ENCODE assay signal across 7 mouse cellular contexts in the genomic region with DNA sequence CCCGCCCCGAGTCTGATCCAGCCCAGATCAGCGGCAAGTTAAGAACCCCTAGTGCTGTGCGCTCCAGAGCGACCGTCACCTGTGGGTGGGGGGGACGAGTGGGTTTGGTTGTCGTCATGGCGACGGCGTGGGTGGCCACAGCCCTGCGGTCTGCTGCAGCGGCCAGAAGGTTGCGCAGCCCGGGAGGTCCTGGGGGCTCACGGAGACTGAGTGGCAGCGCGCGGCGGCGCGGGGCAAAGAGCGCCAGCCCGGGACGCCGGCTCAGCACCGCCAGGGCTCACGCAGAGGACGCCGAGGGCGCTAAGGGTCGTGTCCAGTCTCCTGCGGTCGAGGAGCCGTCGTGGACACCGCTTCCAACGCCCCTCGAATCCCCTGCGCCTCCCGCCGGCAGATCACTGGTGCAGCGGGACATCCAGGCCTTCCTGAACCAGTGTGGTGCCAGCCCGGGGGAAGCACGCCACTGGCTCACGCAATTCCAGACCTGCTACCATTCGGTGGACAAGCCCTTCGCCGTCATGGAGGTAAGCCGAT. TPM values are rescaled to one million over a fixed set of nuclear protein-coding genes. Genes with fewer than 3 reads are reported as not detected.
A peak's percentile ranks its signal among the peaks of the same experiment; 100 is the strongest.
DNase-seq lines count a peak whose midpoint lies in the region; ATAC-seq and TF ChIP-seq lines count a peak whose summit lies in the region.

A gene (plus strand): TSS at position 43 of the 531 bp plus-strand sequence.

- TF ChIP-seq CTCF in E14TG2a.4 (conservative IDR thresholded peaks at IDR 0.05; ENCODE audit: low read length) = no peak
- TF ChIP-seq CTCF in ES-Bruce4 (IDR thresholded peaks at IDR 0.05; ENCODE audit: low read depth, low read length) = no peak
- TF ChIP-seq CTCF in liver, embryonic 14.5 days (IDR thresholded peaks at IDR 0.05; ENCODE audit: low read depth) = no peak

- TF ChIP-seq POLR2A in ES-Bruce4 (IDR thresholded peaks at IDR 0.05; ENCODE audit: insufficient read depth, low read length) = no peak

- no peak for ATAC-seq in forebrain, embryonic 14.5 days
- peak; percentile 8 for ATAC-seq in liver, embryonic 14.5 days (ENCODE audit: insufficient read depth)

- H3K4me2 ChIP-seq in forebrain, embryonic 14.5 days (ENCODE audit: low read length) = peak within 1 kb of the TSS; percentile 31
- peak within 1 kb of the TSS; percentile 66 for H3K4me2 ChIP-seq in liver, embryonic 14.5 days (ENCODE audit: low read depth)

- H3K27ac ChIP-seq in ES-Bruce4 (ENCODE audit: insufficient read depth, low read length) = no peak within 1 kb of the TSS
- H3K27ac ChIP-seq in forebrain, embryonic 14.5 days (ENCODE audit: low read depth, low read length) = no peak within 1 kb of the TSS
- no peak within 1 kb of the TSS for H3K27ac ChIP-seq in liver, embryonic 14.5 days

- no peaks in the 10 kb centered on the region for H3K9me3 ChIP-seq in E14TG2a.4 (ENCODE audit: low read length)
- H3K9me3 ChIP-seq in ES-Bruce4 (replicated peaks; ENCODE audit: control insufficient read depth, insufficient read depth, low read length, poor library complexity, severe bottlenecking) = no peaks in the 10 kb centered on the region
- H3K9me3 ChIP-seq in forebrain, embryonic 14.5 days (replicated peaks; ENCODE audit: control insufficient read depth, low read length) = no peaks in the 10 kb centered on the region
- H3K9me3 ChIP-seq in liver, embryonic 14.5 days (ENCODE audit: control insufficient read depth, low read length) = no peaks in the 10 kb centered on the region

- H3K4me1 ChIP-seq in E14TG2a.4 (replicated peaks; ENCODE audit: low read depth, low read length) (peaks cover 56% of the 10 kb centered on the region), ES-Bruce4 (ENCODE audit: control insufficient read depth, insufficient read depth, low read length) (no peaks in the 10 kb centered on the region)
- H3K4me1 ChIP-seq in forebrain, embryonic 14.5 days (ENCODE audit: control insufficient read depth, insufficient read depth, low read length) = no peaks in the 10 kb centered on the region
- H3K4me1 ChIP-seq in liver, embryonic 14.5 days (replicated peaks; ENCODE audit: control insufficient read depth in 2 of 2, insufficient read depth in 2 of 2, low read length in 1 of 2) = peaks cover 0 to 5% of the 10 kb centered on the region in 2 experiments; a peak in 3 of 4 replicates

- TF ChIP-seq EP300 in ES-Bruce4 (IDR thresholded peaks at IDR 0.05; ENCODE audit: insufficient read depth, low read depth, low read length) = no peak
- no peak for TF ChIP-seq EP300 in liver, embryonic 14.5 days (IDR thresholded peaks at IDR 0.05; ENCODE audit: low read depth)

- H3K27me3 ChIP-seq in E14TG2a.4 (ENCODE audit: insufficient read depth, low read length) (peaks cover 55% of the 10 kb centered on the region), ES-Bruce4 (ENCODE audit: control insufficient read depth, insufficient read depth, low read length, poor library complexity, severe bottlenecking) (no peaks in the 10 kb centered on the region)
- H3K27me3 ChIP-seq in forebrain, embryonic 14.5 days (replicated peaks; ENCODE audit: control insufficient read depth, insufficient read depth, low read length) = peaks cover 62% of the 10 kb centered on the region
- H3K27me3 ChIP-seq in liver, embryonic 14.5 days (ENCODE audit: control insufficient read depth, insufficient read depth, low read length) = peaks cover 39% of the 10 kb centered on the region

- H3K36me3 ChIP-seq in E14TG2a.4 (ENCODE audit: insufficient read depth, low read length) (no peaks in the 10 kb centered on the region), ES-Bruce4 (ENCODE audit: control insufficient read depth, insufficient read depth, low read length, poor library complexity, severe bottlenecking) (no peaks in the 10 kb centered on the region)
- no peaks in the 10 kb centered on the region for H3K36me3 ChIP-seq in forebrain, embryonic 14.5 days (ENCODE audit: control insufficient read depth, insufficient read depth, low read length)
- H3K36me3 ChIP-seq in liver, embryonic 14.5 days (replicated peaks; ENCODE audit: control insufficient read depth, insufficient read depth, low read depth) = no peaks in the 10 kb centered on the region; the same call in 1 of the 2 replicates

- WGBS in forebrain, embryonic 14.5 days = 3% methylated on average over 38 of the region's 50 CpGs
- WGBS in liver, embryonic 14.5 days (ENCODE audit: insufficient replicate concordance) = 3% methylated on average over 45 of the region's 50 CpGs

- no peak for DNase-seq in forebrain, embryonic 14.5 days (ENCODE audit: low spot score)
- peak in 1 of 3 experiments; percentile 47 for DNase-seq in liver, embryonic 14.5 days (ENCODE audit: low read depth in 3 of 3, low spot score in 3 of 3)
- DNase-seq in frontal cortex, postnatal 25 days (ENCODE audit: low spot score in 2 of 2) = no peak
- DNase-seq in T-cell, adult 2 months (ENCODE audit: low spot score) = no peak
- DNase-seq in ovary, postnatal 14 days (ENCODE audit: low spot score) = no peak

- H3K9ac ChIP-seq in ES-Bruce4 (ENCODE audit: low read depth, poor library complexity, severe bottlenecking) = peak within 1 kb of the TSS; percentile 20; the same call in 1 of the 2 replicates
- no peak within 1 kb of the TSS for H3K9ac ChIP-seq in forebrain, embryonic 14.5 days (ENCODE audit: low read length)
- peak within 1 kb of the TSS; percentile 58 for H3K9ac ChIP-seq in liver, embryonic 14.5 days (replicated peaks)

- peak within 1 kb of the TSS; percentile 76 for H3K4me3 ChIP-seq in E14TG2a.4 (replicated peaks; ENCODE audit: low read length)
- H3K4me3 ChIP-seq in ES-Bruce4 (ENCODE audit: low read depth, low read length) = peak within 1 kb of the TSS; percentile 52
- H3K4me3 ChIP-seq in forebrain, embryonic 14.5 days (ENCODE audit: low read depth, low read length) = peak within 1 kb of the TSS; percentile 11; the same call in 1 of the 2 replicates
- peak within 1 kb of the TSS; percentile 47 to 56 for H3K4me3 ChIP-seq in liver, embryonic 14.5 days (ENCODE audit: insufficient read depth in 1 of 2, low read depth in 2 of 2, low read length in 2 of 2)

RNA-seq across cellular contexts. Expression of the gene that starts here (rescaled TPM):
- polyA plus RNA-seq in ES-Bruce4 (2011; ENCODE audit: insufficient read depth, insufficient read length, low read depth, missing spikeins) = 0.65 TPM in 1 of 2 replicates, not detected in the other
- 0.14 and 0.17 TPM in 2 replicates for polyA plus RNA-seq in forebrain, embryonic 14.5 days (2014; fragmentation: Nextera tagmentation; extraction: Ambion mirVana)
- 10.1 and 11.3 TPM in 2 replicates for polyA plus RNA-seq in liver, embryonic 14.5 days (2012; rRNA removed)
- 7.2 and 7.5 TPM in 2 replicates for polyA plus RNA-seq in liver, embryonic 14.5 days (2014; fragmentation: Nextera tagmentation; extraction: Ambion mirVana)

Comparison
In these comparisons a context has a peak if more than half of its experiments do, and no peak if none do; other contexts are left out.
1. H3K4me3 ChIP-seq: peak in every context shown above with its lines; median percentile 76 in E14TG2a.4; 52 in ES-Bruce4; 52 in liver, embryonic 14.5 days; 11 in forebrain, embryonic 14.5 days.